Comparison of ENCODE assay signal across 35 mouse cellular contexts in the genomic region with DNA sequence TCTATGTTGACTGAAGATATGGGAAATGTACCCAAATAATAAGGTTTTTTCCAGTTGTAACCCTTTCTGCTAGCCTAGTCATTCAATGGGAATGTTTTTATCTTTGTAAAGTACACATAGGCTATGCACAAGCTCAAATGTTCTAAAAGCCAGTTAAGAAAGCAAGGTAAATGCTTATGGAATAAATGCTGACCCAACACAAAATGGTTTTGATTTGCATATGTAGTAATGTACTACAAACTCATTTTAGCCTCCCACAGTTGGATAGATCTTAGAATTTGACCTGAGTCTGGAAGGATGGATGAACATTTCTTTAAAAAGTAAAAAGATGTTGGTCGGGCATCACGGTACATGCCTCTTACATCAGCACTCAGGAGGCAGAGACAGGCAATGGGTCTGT. TPM values are rescaled to one million over a fixed set of nuclear protein-coding genes. Genes with fewer than 3 reads are reported as not detected.
"Had no signal": no experiment of that assay in that cellular context is flagged by ENCODE, and none has a peak within 500 bp of the region (broad histone marks: within the 10 kb centered on the region; RNA-seq: fewer than 3 reads in every experiment).

No protein-coding gene starts in this region.

- H3K4me2 ChIP-seq: limb, embryonic 12.5 days; limb, embryonic 13.5 days; limb, embryonic 15.5 days; liver, embryonic 11.5 days; liver, embryonic 12.5 days; liver, embryonic 13.5 days; liver, embryonic 15.5 days; lung, embryonic 14.5 days; lung, embryonic 15.5 days; midbrain, embryonic 11.5 days; midbrain, embryonic 12.5 days; midbrain, embryonic 13.5 days; midbrain, embryonic 15.5 days had no signal

- H3K9me3 ChIP-seq: limb, embryonic 10.5 days; limb, embryonic 12.5 days; limb, embryonic 13.5 days; limb, embryonic 15.5 days; liver, embryonic 12.5 days; liver, embryonic 13.5 days; liver, embryonic 15.5 days; lung, embryonic 15.5 days; megakaryocyte, embryonic 14.5 days; midbrain, embryonic 10.5 days; midbrain, embryonic 12.5 days; midbrain, embryonic 13.5 days; midbrain, embryonic 15.5 days had no signal

- H3K4me3 ChIP-seq: limb, embryonic 10.5 days; limb, embryonic 12.5 days; limb, embryonic 13.5 days; limb, embryonic 15.5 days; liver, embryonic 12.5 days; liver, embryonic 13.5 days; liver, embryonic 15.5 days; lung, embryonic 15.5 days; megakaryocyte, embryonic 14.5 days; midbrain, embryonic 10.5 days; midbrain, embryonic 12.5 days; midbrain, embryonic 13.5 days; midbrain, embryonic 15.5 days; myocyte had no signal

- H3K27me3 ChIP-seq: limb, embryonic 12.5 days; limb, embryonic 13.5 days; limb, embryonic 15.5 days; liver, embryonic 12.5 days; liver, embryonic 13.5 days; liver, embryonic 15.5 days; lung, embryonic 15.5 days; midbrain, embryonic 12.5 days; midbrain, embryonic 13.5 days; midbrain, embryonic 15.5 days had no signal

- H3K4me1 ChIP-seq: limb, embryonic 10.5 days; limb, embryonic 12.5 days; lung, embryonic 15.5 days; midbrain, embryonic 10.5 days; midbrain, embryonic 12.5 days; midbrain, embryonic 13.5 days; midbrain, embryonic 15.5 days had no signal

- H3K36me3 ChIP-seq: limb, embryonic 10.5 days; limb, embryonic 13.5 days; limb, embryonic 15.5 days; liver, embryonic 15.5 days; lung, embryonic 15.5 days; midbrain, embryonic 12.5 days; midbrain, embryonic 15.5 days had no signal

- H3K27ac ChIP-seq: limb, embryonic 10.5 days; limb, embryonic 12.5 days; limb, embryonic 13.5 days; limb, embryonic 15.5 days; liver, embryonic 12.5 days; liver, embryonic 13.5 days; liver, embryonic 14.5 days; liver, embryonic 15.5 days; lung, embryonic 15.5 days; macrophage; midbrain, embryonic 10.5 days; midbrain, embryonic 12.5 days; midbrain, embryonic 13.5 days; midbrain, embryonic 15.5 days had no signal

- H3K9ac ChIP-seq: limb, embryonic 12.5 days; limb, embryonic 13.5 days; limb, embryonic 15.5 days; liver, embryonic 12.5 days; liver, embryonic 13.5 days; liver, embryonic 14.5 days; liver, embryonic 15.5 days; liver, postnatal 0 days; lung, embryonic 14.5 days; lung, embryonic 15.5 days; midbrain, embryonic 12.5 days; midbrain, embryonic 13.5 days; midbrain, embryonic 15.5 days had no signal

- DNase-seq: left cerebral cortex, postnatal 4 days; liver; liver, embryonic 13.5 days; liver, postnatal 0 days; lung, adult 18-20 months; lung, adult 2 months; lung, embryonic 14.5 days; lung, postnatal 10 days; lung, postnatal 14 days; lung, postnatal 36 days; lung, postnatal 4 days; midbrain, embryonic 14.5 days had no signal

RNA-seq across cellular contexts. Expression of gene Acmsd, which starts 37.5 kb away (rescaled TPM):
- total RNA-seq: left cerebral cortex, adult 8-10 months; left cerebral cortex, postnatal 14 days; left cerebral cortex, postnatal 25 days; left cerebral cortex, postnatal 36 days; left cerebral cortex, postnatal 4 days; midbrain, postnatal 0 days had no signal
- polyA plus RNA-seq: macrophage; midbrain, embryonic 16.5 days; midbrain, postnatal 0 days; myocyte had no signal
